Mouse (Mus musculus): ENCODE measurements at regions not wholly inside any gene's neighbourhood (a gene's known extent, or its start where the extent isn't known, plus 50 kb on each side); places are given as distances from the start of the nearest gene placed in this dataset.
A peak's percentile ranks its signal among the peaks of the same experiment; 100 is the strongest.
"Not testable (repeated sequence)": the region's sequence is repeated elsewhere in the genome, so short reads cannot be mapped to it uniquely, and the experiment has no call there.

DNA sequence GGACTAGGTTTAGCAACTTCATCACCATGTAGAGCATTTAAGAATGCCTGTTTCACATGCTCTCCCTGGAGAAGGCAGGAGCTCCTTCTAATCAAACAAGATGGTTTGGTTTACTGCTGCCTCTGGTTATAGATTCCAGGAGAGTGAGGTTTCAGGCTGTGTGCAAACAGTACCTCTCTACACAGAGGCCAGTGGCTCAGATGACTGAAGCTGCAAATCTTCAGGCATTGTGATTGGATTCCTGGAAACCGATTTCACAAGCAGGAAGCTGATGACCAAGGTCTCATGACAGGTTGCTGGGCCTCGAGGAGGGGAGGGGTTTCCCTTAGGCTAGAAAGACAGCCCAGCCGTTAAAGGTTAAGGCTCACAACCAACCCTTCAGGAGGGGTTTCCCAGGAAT, 157.3 kb upstream of the Pkdcc start:
- WGBS: 64% methylated on average over 3 of the region's 3 CpGs

DNA sequence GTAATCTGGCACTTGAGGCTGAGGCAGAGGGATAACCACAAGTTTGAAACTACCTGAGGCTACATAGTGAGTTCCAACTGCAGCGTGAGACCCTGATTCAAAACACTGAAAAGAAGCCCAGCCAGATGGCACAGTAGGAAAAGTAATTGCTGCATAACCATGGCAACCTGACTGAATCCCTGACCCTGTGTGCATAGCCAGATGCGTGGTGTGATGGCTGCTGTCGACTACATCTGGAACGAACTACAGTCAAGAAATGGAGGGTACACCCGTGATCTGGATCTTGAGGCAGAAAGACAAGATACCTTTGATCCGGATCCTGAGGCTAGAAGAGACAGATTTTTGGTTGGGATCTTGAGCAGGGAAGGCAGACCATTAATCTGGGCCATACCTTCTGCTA, 153.2 kb upstream of the Pkdcc start:
- H3K4me3 ChIP-seq (ENCODE audit: low read depth, low read length): no peak overlapping the region
- H3K4me2 ChIP-seq (ENCODE audit: low read depth): no peak overlapping the region
- H3K9ac ChIP-seq: no peak overlapping the region
- WGBS: 58% methylated on average over 6 of the region's 6 CpGs
- H3K4me1 ChIP-seq (ENCODE audit: insufficient read depth): no peaks in the 10 kb centered on the region
- H3K9me3 ChIP-seq (ENCODE audit: low read length): no peaks in the 10 kb centered on the region
- peak; percentile 24 for DNase-seq
- no peaks in the 10 kb centered on the region for H3K36me3 ChIP-seq (ENCODE audit: insufficient read depth)
- no peak overlapping the region for H3K27ac ChIP-seq (ENCODE audit: low read depth, low read length)
- H3K27me3 ChIP-seq (ENCODE audit: insufficient read depth, low read length): no peaks in the 10 kb centered on the region
- TF ChIP-seq CTCF (IDR thresholded peaks at IDR 0.05; ENCODE audit: low read depth): no peak
- ATAC-seq: no peak

More for the DNA sequence above, 157.3 kb upstream of the Pkdcc start:
- Histone ChIP-seq H3K9ac (no peak overlapping the region), H3K27ac (ENCODE audit: low read depth, low read length) (no peak overlapping the region), H3K4me3 (ENCODE audit: low read depth, low read length) (no peak overlapping the region), H3K27me3 (ENCODE audit: insufficient read depth, low read length) (no peaks in the 10 kb centered on the region), H3K4me1 (ENCODE audit: insufficient read depth) (no peaks in the 10 kb centered on the region), H3K36me3 (ENCODE audit: insufficient read depth) (no peaks in the 10 kb centered on the region), H3K9me3 (ENCODE audit: low read length) (no peaks in the 10 kb centered on the region), H3K4me2 (ENCODE audit: low read depth) (no peak overlapping the region)
- ATAC-seq (no peak), DNase-seq (no peak)
- no peak for TF ChIP-seq CTCF (IDR thresholded peaks at IDR 0.05; ENCODE audit: low read depth)

DNA sequence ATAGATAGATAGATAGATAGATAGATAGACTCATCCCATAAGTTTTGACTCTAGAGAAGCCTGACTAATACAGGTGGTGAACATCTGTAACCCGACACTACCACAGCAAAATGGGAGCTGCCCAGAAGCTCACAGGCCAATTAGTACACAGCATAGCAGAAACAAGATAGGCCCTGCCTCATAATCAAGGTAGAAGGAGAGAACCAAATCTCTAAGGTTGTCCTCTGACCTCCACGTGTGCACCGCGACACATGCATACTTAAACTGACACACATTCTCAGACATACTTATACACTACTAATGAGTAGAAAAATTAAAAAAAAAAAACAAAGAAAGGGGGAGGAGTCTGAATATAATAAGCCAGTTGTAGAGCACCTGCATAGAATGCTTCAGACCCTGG, 151.2 kb upstream of the Pkdcc start:
- H3K27me3 ChIP-seq (ENCODE audit: insufficient read depth, low read length): no peaks in the 10 kb centered on the region
- H3K4me3 ChIP-seq (ENCODE audit: low read depth, low read length): no peak overlapping the region
- no peaks in the 10 kb centered on the region for H3K4me1 ChIP-seq (ENCODE audit: insufficient read depth)
- no peak for ATAC-seq
- DNase-seq: no peak
- TF ChIP-seq CTCF (IDR thresholded peaks at IDR 0.05; ENCODE audit: low read depth): no peak
- no peak overlapping the region for H3K4me2 ChIP-seq (ENCODE audit: low read depth)
- WGBS: 41% methylated on average over 4 of the region's 4 CpGs
- no peaks in the 10 kb centered on the region for H3K9me3 ChIP-seq (ENCODE audit: low read length)
- no peak overlapping the region for H3K27ac ChIP-seq (ENCODE audit: low read depth, low read length)
- H3K9ac ChIP-seq: no peak overlapping the region
- no peaks in the 10 kb centered on the region for H3K36me3 ChIP-seq (ENCODE audit: insufficient read depth)

DNA sequence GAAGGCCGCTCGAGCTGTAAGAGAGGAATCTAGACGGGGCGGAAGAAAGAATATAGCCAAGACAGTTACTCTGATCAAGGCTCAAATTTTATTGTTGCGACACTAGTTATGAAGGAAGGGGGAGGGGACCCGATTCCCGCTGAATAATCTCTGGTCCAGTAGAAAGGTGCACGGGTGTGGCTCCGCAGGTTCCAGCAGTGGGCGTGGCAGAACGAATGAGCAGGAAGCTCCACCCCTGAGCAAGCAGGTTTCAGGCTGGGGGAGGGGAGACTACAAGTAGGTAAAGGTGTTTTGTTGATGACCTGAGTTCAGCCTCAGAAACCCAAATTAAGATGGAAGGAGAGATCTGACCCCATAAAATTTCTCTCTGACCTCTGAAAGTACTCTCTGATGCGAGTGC, 150.7 kb upstream of the Pkdcc start:
- not testable (repeated sequence) for ATAC-seq; H3K4me3 ChIP-seq (ENCODE audit: low read depth, low read length); H3K27ac ChIP-seq (ENCODE audit: low read depth, low read length); H3K4me1 ChIP-seq (ENCODE audit: insufficient read depth); H3K9ac ChIP-seq; H3K9me3 ChIP-seq (ENCODE audit: low read length); H3K27me3 ChIP-seq (ENCODE audit: insufficient read depth, low read length); DNase-seq; H3K4me2 ChIP-seq (ENCODE audit: low read depth); H3K36me3 ChIP-seq (ENCODE audit: insufficient read depth)
- 32% methylated on average over 12 of the region's 12 CpGs for WGBS

DNA sequence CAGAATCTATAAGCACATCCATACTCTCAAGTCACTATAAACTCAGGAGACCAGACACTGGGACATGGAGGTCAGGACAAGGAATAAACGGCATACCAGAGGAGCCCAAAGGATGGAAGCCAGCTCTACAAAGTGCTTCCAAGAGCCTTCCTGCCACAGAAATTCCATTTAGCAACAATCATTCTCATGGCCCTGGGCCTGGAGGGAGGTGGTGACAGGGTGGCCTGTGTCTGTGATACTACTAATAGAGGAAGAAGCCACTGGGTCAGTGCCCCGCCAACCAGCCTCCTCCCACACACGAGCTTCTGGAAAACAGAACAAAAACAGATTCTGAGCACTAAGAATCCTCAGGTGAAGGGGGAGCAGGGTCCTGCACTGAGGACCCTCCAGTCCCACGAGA, 145.8 kb upstream of the Pkdcc start:
- H3K9me3 ChIP-seq (ENCODE audit: low read length): no peaks in the 10 kb centered on the region
- H3K4me1 ChIP-seq (ENCODE audit: insufficient read depth): no peaks in the 10 kb centered on the region
- no peak overlapping the region for H3K9ac ChIP-seq
- H3K36me3 ChIP-seq (ENCODE audit: insufficient read depth): no peaks in the 10 kb centered on the region
- 86% methylated on average over 4 of the region's 4 CpGs for WGBS
- no peaks in the 10 kb centered on the region for H3K27me3 ChIP-seq (ENCODE audit: insufficient read depth, low read length)
- H3K4me3 ChIP-seq (ENCODE audit: low read depth, low read length): no peak overlapping the region
- TF ChIP-seq CTCF (IDR thresholded peaks at IDR 0.05; ENCODE audit: low read depth): no peak
- no peak overlapping the region for H3K27ac ChIP-seq (ENCODE audit: low read depth, low read length)
- H3K4me2 ChIP-seq (ENCODE audit: low read depth): no peak overlapping the region
- DNase-seq: no peak
- no peak for ATAC-seq

DNA sequence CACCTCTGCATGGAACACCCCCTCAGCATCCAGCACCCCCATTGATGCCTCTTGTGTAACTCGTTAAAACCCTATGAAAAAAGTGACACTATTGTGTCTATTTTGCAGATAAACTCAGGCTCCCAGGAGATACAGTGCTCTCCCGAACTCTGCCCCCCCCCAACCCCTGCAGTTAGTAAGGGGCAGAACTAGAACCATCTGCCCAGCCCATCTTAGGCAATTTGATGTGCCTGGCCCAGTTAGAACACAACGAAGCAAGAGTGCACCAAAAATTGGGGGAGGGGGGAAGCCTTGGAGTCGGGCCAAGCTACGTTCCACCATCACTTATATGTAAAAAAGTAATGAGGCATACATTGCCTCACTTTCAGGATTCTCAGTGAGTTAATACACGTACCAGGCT, 143.3 kb upstream of the Pkdcc start:
- Histone ChIP-seq H3K27ac (ENCODE audit: low read depth, low read length) (no peak overlapping the region), H3K27me3 (ENCODE audit: insufficient read depth, low read length) (no peaks in the 10 kb centered on the region), H3K4me2 (ENCODE audit: low read depth) (no peak overlapping the region), H3K36me3 (ENCODE audit: insufficient read depth) (no peaks in the 10 kb centered on the region), H3K9ac (no peak overlapping the region), H3K4me1 (ENCODE audit: insufficient read depth) (no peaks in the 10 kb centered on the region), H3K9me3 (ENCODE audit: low read length) (no peaks in the 10 kb centered on the region), H3K4me3 (ENCODE audit: low read depth, low read length) (no peak overlapping the region)
- WGBS: 51% methylated on average over 6 of the region's 6 CpGs
- TF ChIP-seq CTCF (IDR thresholded peaks at IDR 0.05; ENCODE audit: low read depth): no peak
- ATAC-seq (no peak), DNase-seq (no peak)

DNA sequence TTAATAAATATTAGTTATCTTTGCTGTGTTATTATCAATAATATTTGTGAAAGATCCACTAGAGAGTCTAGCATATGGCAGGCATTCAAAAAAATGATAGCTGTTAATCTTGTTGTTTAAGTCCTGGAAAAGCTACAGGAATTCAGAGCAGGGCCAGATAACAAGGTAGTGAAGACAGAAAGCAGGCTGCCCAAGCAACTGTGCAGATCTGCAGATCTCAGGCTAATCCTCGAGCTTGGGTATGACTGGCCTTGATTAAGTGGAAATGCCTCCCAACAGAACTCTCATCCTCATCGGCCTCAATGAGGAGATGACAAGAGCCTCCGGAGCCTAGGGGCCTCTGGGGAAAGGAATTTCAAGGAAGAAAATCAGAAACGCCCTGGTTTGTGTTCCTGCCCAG, 142.9 kb upstream of the Pkdcc start:
- 75% methylated on average over 4 of the region's 4 CpGs for WGBS
- Histone ChIP-seq H3K4me2 (ENCODE audit: low read depth) (no peak overlapping the region), H3K4me3 (ENCODE audit: low read depth, low read length) (no peak overlapping the region), H3K9me3 (ENCODE audit: low read length) (no peaks in the 10 kb centered on the region), H3K36me3 (ENCODE audit: insufficient read depth) (no peaks in the 10 kb centered on the region), H3K4me1 (ENCODE audit: insufficient read depth) (no peaks in the 10 kb centered on the region), H3K27ac (ENCODE audit: low read depth, low read length) (no peak overlapping the region), H3K27me3 (ENCODE audit: insufficient read depth, low read length) (no peaks in the 10 kb centered on the region), H3K9ac (no peak overlapping the region)
- DNase-seq: no peak
- no peak for TF ChIP-seq CTCF (IDR thresholded peaks at IDR 0.05; ENCODE audit: low read depth)
- ATAC-seq: no peak

DNA sequence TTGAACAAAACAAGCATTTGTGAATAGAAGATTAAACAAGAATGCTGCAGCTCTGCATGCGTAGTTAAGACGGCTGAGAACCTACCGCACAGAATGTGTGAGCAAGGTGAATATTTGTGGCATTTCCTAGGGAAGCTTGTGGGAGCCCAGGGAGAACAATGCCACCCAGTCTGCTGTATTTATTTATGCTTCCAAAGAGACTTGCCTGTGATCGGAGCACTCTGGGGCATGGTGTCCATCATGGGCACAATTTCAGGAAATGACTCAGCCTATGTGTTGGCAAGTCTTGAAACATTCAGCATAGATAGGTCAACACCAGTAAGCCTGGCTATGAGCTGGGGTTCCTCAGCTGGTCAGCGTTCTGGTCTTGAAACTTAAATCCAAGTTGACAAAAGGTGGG, 140.2 kb upstream of the Pkdcc start:
- DNase-seq (no peak), ATAC-seq (no peak)
- no peak for TF ChIP-seq CTCF (IDR thresholded peaks at IDR 0.05; ENCODE audit: low read depth)
- Histone ChIP-seq H3K27me3 (ENCODE audit: insufficient read depth, low read length) (no peaks in the 10 kb centered on the region), H3K4me2 (ENCODE audit: low read depth) (no peak overlapping the region), H3K4me1 (ENCODE audit: insufficient read depth) (peaks cover 5% of the 10 kb centered on the region; the same call in 1 of the 2 replicates), H3K27ac (ENCODE audit: low read depth, low read length) (no peak overlapping the region), H3K4me3 (ENCODE audit: low read depth, low read length) (no peak overlapping the region), H3K9me3 (ENCODE audit: low read length) (no peaks in the 10 kb centered on the region), H3K36me3 (ENCODE audit: insufficient read depth) (no peaks in the 10 kb centered on the region), H3K9ac (no peak overlapping the region)
- 48% methylated on average over 5 of the region's 5 CpGs for WGBS

Measured in forebrain, postnatal 0 days (tissue).